Mouse (Mus musculus) intestine, embryonic 14.5 days (tissue): Measurements from ENCODE around the gene Olfr279. TPM values are rescaled to one million over a fixed set of nuclear protein-coding genes. Genes with fewer than 3 reads are reported as not detected.

Experiments
- ATAC-seq: fragments of 200-750 bp; cut with Nextera tagmentation; replicated peaks from 2 replicates; pipeline ENCODE4 v1.8.0; 2017; ENCODE audit warnings: low read depth, moderate number of reproducible peaks, moderate TSS enrichment, moderate library complexity; ENCODE audit not compliant: low FRiP score, low TSS enrichment
- DNase-seq: peaks from one replicate; pipeline ENCODE4 v3.0.0-alpha.2; 2018; ENCODE audit warnings: low spot score
- H3K27ac ChIP-seq: fragments of 300-500 bp; sonication (generic); 2 replicates; pipeline ENCODE4 v1.5.1; 2014; ENCODE audit warnings: low read depth, mild to moderate bottlenecking, control low read depth
- H3K27me3 ChIP-seq: fragments of 300-500 bp; sonication (generic); replicated peaks from 2 replicates; pipeline ENCODE4 v1.6.1; 2014; ENCODE audit warnings: low read length, control low read depth; ENCODE audit not compliant: control insufficient read depth, insufficient read depth
- H3K36me3 ChIP-seq: fragments of 300-500 bp; sonication (generic); 2 replicates; pipeline ENCODE4 v1.6.1; 2014; ENCODE audit warnings: low read length, control low read depth; ENCODE audit not compliant: control insufficient read depth, insufficient read depth
- H3K4me1 ChIP-seq: fragments of 300-500 bp; sonication (generic); replicated peaks from 2 replicates; pipeline ENCODE4 v1.6.1; 2014; ENCODE audit warnings: low read length, control low read depth, mixed read lengths; ENCODE audit not compliant: control insufficient read depth, insufficient read depth
- H3K4me2 ChIP-seq: fragments of 300-500 bp; sonication (generic); 2 replicates; pipeline ENCODE4 v1.6.1; 2014; ENCODE audit warnings: low read length
- H3K4me3 ChIP-seq: fragments of 300-500 bp; sonication (generic); 2 replicates; pipeline ENCODE4 v1.5.1; 2014; ENCODE audit warnings: low read depth, low read length, control low read depth, mixed read lengths
- H3K9ac ChIP-seq: fragments of 300-500 bp; sonication (generic); 2 replicates; pipeline ENCODE4 v1.6.1; 2014; ENCODE audit warnings: mild to moderate bottlenecking, low read length
- H3K9me3 ChIP-seq: fragments of 300-500 bp; sonication (generic); 2 replicates; pipeline ENCODE4 v1.6.1; 2016; ENCODE audit warnings: low read length, control low read depth; ENCODE audit not compliant: control insufficient read depth
- WGBS: fragments of 180-500 bp; shearing (Covaris S2); extraction: QIAGEN DNeasy Blood & Tissue Kit; methylation state at CpG from one replicate; pipeline ENCODE4 v1.1.7; 2014; 5-methylcytosine and 5-hydroxymethylcytosine counted together
- polyA plus RNA-seq: library from polyadenylated mRNA; unstranded; fragments of >200 nt; fragmentation: Nextera tagmentation; extraction: Ambion mirVana; gene quantifications from 2 replicates; pipeline ENCODE4 v1.2.1, GENCODE M21; 2014

Gene Olfr279
- polyA plus RNA-seq: not detected in 2 replicates

GRCm38 (mm10) chr15:98492102-98492501 lies at the start of gene Olfr279:
Gene Olfr279, plus strand, starts transcription at chr15:98492402.
- Histone ChIP-seq H3K9me3 (0 out of 2 replicates have a peak, but pooled peaks cover 6% of the 10 kb centered on the region), H3K36me3 (no peaks in the 10 kb centered on the region), H3K27ac (no peak within 1 kb of the TSS), H3K4me2 (no peak within 1 kb of the TSS), H3K27me3 (no peaks in the 10 kb centered on the region), H3K4me1 (no peaks in the 10 kb centered on the region), H3K9ac (no peak within 1 kb of the TSS), H3K4me3 (no peak within 1 kb of the TSS)
- WGBS: 50% methylated on average over 4 of the region's 4 CpGs
- DNase-seq: no peak
- no peak for ATAC-seq

DNA sequence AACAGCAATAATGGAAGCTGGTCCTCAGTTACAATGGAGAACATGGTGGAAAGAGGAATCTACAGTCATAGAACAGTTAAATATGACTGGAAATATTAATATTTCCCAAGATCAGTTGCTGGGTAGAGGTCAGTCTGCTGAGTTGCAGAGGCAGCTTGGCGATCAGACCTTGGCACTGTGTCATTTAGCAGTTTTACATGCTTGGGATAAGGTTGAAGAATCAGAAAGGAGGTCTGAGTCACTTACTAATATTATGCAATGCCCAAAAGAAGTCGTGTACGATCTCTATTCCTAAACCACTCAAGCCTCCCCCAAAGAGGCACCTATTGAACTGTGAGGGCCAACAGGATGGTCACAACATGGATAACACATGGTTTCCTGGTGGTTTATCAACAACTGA lies 47.6 kb upstream of the Olfr279 start:
- Histone ChIP-seq H3K4me2 (no peak overlapping the region), H3K36me3 (no peaks in the 10 kb centered on the region), H3K4me1 (no peaks in the 10 kb centered on the region), H3K27me3 (no peaks in the 10 kb centered on the region), H3K9ac (no peak overlapping the region), H3K9me3 (no peaks in the 10 kb centered on the region), H3K4me3 (no peak overlapping the region), H3K27ac (no peak overlapping the region)
- DNase-seq: no peak
- WGBS: 81% methylated on average over 3 of the region's 3 CpGs
- ATAC-seq: no peak

- no peak for DNase-seq
- H3K9me3 ChIP-seq: no peaks in the 10 kb centered on the region
- no peaks in the 10 kb centered on the region for H3K36me3 ChIP-seq
- H3K27me3 ChIP-seq: no peaks in the 10 kb centered on the region
- H3K4me3 ChIP-seq: no peak overlapping the region
- no peaks in the 10 kb centered on the region for H3K4me1 ChIP-seq
- H3K27ac ChIP-seq: no peak overlapping the region
- 61% methylated on average over 4 of the region's 4 CpGs for WGBS
- H3K4me2 ChIP-seq: no peak overlapping the region
- H3K9ac ChIP-seq: no peak overlapping the region
- no peak for ATAC-seq
Measured at GRCm38 (mm10) chr15:98448521-98448920, 43.7 kb upstream of the Olfr279 start.

DNA sequence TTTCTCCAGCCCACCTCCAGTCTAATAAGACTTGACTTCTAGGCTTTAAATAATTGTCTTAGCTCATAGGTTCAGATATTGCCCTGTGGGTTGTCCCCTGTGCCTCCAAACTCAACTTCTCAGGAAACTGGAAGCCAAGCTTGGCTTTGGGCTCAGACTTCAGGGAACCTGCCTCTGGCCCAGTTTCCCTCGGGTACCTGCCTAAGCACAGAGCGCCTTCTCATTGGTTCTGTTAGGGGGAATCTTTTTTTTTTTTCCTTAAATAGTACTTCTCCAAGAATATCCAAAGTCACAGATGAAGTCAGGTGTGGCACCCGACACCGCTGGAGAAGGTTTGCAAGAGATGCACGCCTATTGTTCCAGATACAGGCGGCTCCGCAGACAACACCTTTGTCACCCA lies 39.9 kb upstream of the Olfr279 start, which contains the start of gene Olfr281:
Gene Olfr281 (plus strand): TSS at position 301 of the 400 bp plus-strand sequence.
- no peak within 1 kb of the TSS for H3K4me3 ChIP-seq
- no peak for DNase-seq
- ATAC-seq: no peak
- no peaks in the 10 kb centered on the region for H3K27me3 ChIP-seq
- H3K9ac ChIP-seq: no peak within 1 kb of the TSS
- H3K4me2 ChIP-seq: no peak within 1 kb of the TSS
- no peaks in the 10 kb centered on the region for H3K9me3 ChIP-seq
- no peaks in the 10 kb centered on the region for H3K4me1 ChIP-seq
- WGBS: 93% methylated on average over 7 of the region's 7 CpGs
- H3K27ac ChIP-seq: no peak within 1 kb of the TSS
- no peaks in the 10 kb centered on the region for H3K36me3 ChIP-seq

GRCm38 (mm10) chr15:98469596-98469995 lies 22.6 kb upstream of the Olfr279 start, which contains the start of gene OR5BS1P:
Gene OR5BS1P, plus strand, starts transcription at chr15:98469896.
- H3K27ac ChIP-seq: no peak within 1 kb of the TSS
- H3K36me3 ChIP-seq: no peaks in the 10 kb centered on the region
- no peaks in the 10 kb centered on the region for H3K27me3 ChIP-seq
- H3K9ac ChIP-seq: no peak within 1 kb of the TSS
- no peak within 1 kb of the TSS for H3K4me2 ChIP-seq
- H3K9me3 ChIP-seq: no peaks in the 10 kb centered on the region
- no peak within 1 kb of the TSS for H3K4me3 ChIP-seq
- DNase-seq (no peak), ATAC-seq (no peak)
- WGBS: 88% methylated on average over 4 of the region's 4 CpGs
- no peaks in the 10 kb centered on the region for H3K4me1 ChIP-seq

DNA sequence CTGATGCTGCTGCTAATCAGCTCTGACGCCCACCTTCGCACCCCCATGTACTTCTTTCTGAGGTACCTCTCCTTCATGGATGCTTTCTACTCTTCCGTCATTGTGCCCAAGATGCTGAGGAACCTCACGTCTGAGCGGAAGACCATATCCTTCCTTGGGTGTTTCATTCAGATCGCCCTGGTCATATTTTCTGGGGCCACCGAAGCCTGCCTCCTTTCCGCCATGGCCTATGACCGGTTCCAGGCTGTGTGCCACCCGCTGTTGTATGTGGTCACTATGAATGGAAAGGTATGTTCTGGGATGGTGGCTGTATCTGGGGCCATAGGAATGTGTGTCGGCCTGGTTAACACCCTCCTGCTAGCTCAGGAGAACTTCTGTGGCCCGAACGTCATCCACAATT lies 20.7 kb upstream of the Olfr279 start:
- WGBS: 90% methylated on average over 13 of the region's 13 CpGs
- Histone ChIP-seq H3K27me3 (no peaks in the 10 kb centered on the region), H3K36me3 (no peaks in the 10 kb centered on the region), H3K27ac (no peak overlapping the region), H3K4me3 (no peak overlapping the region), H3K4me2 (no peak overlapping the region), H3K9ac (no peak overlapping the region), H3K9me3 (no peaks in the 10 kb centered on the region), H3K4me1 (no peaks in the 10 kb centered on the region)
- no peak for ATAC-seq
- no peak for DNase-seq

GRCm38 (mm10) chr15:98474958-98475357 lies 17.2 kb upstream of the Olfr279 start:
- ATAC-seq: no peak
- DNase-seq: no peak
- Histone ChIP-seq H3K4me1 (no peaks in the 10 kb centered on the region), H3K4me2 (no peak overlapping the region), H3K27me3 (no peaks in the 10 kb centered on the region), H3K9ac (no peak overlapping the region), H3K4me3 (no peak overlapping the region), H3K36me3 (no peaks in the 10 kb centered on the region), H3K27ac (no peak overlapping the region), H3K9me3 (no peaks in the 10 kb centered on the region)
- WGBS: 79% methylated on average over 10 of the region's 10 CpGs

GRCm38 (mm10) chr15:98475382-98475781 lies 16.8 kb upstream of the Olfr279 start:
- Histone ChIP-seq H3K9ac (no peak overlapping the region), H3K4me2 (no peak overlapping the region), H3K27me3 (no peaks in the 10 kb centered on the region), H3K4me3 (no peak overlapping the region), H3K4me1 (no peaks in the 10 kb centered on the region), H3K27ac (no peak overlapping the region), H3K36me3 (no peaks in the 10 kb centered on the region), H3K9me3 (no peaks in the 10 kb centered on the region)
- WGBS: 48% methylated on average over 10 of the region's 10 CpGs
- DNase-seq: peak; percentile 64
- no peak for ATAC-seq

- no peaks in the 10 kb centered on the region for H3K27me3 ChIP-seq
- no peaks in the 10 kb centered on the region for H3K36me3 ChIP-seq
- DNase-seq: no peak
- no peaks in the 10 kb centered on the region for H3K4me1 ChIP-seq
- H3K4me2 ChIP-seq: no peak overlapping the region
- no peak overlapping the region for H3K27ac ChIP-seq
- H3K9ac ChIP-seq: no peak overlapping the region
- H3K9me3 ChIP-seq: no peaks in the 10 kb centered on the region
- H3K4me3 ChIP-seq: no peak overlapping the region
- 82% methylated on average over 5 of the region's 5 CpGs for WGBS
- ATAC-seq: no peak
Measured at GRCm38 (mm10) chr15:98476281-98476680, 15.9 kb upstream of the Olfr279 start.
